ENCODE assay signal across 14 mouse cellular contexts in the genomic region with DNA sequence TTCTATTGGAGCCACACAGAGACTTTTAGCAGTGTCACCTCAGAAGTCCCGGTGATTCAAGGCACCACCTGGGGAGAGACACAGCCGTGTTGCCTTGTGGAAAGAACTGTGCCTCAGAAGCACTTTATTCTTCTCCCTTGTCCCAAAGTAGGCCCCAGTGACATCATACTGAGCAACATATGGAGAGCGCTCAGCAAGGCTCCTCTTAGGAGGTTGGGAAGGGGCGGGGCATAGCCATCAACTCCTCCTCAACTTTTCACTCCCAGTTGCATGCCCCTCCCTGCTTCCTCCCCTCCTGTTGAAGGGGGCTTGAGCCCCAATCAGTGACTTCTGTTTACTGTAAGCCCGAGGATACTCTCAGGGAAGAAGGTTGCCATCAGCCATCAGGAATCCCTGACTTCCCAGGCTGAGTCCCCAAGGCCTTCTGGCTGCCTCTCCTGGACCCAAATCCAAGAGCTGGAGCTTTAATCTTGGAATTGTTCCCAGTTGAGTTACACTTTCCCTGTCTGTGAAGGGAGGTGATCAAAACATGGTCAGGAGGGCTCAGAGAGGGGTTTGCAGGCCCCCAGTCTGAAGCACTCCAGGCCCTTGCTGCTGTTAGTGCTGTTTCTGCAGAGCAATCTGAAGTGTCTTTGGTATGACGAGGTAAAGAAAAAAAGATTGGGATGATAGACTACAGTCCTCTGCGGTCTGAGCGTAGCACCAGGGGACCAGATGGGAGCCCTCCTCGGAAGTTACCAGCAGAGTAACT. TPM values are rescaled to one million over a fixed set of nuclear protein-coding genes. Genes with fewer than 3 reads are reported as not detected.
DNase-seq lines count a peak whose midpoint lies in the region; ATAC-seq and TF ChIP-seq lines count a peak whose summit lies in the region.
"Had no signal": no experiment of that assay in that cellular context is flagged by ENCODE, and none has a peak within 500 bp of the region (broad histone marks: within the 10 kb centered on the region; RNA-seq: fewer than 3 reads in every experiment).

No protein-coding gene starts in this region.

- WGBS in heart, postnatal 0 days, result 29% methylated on average over 9 of the region's 9 CpGs
- WGBS in lung, embryonic 16.5 days, result 19% methylated on average over 9 of the region's 9 CpGs
- WGBS in lung, adult 2 months, result 39% methylated on average over 9 of the region's 9 CpGs
- 33% methylated on average over 9 of the region's 9 CpGs for WGBS in embryonic facial prominence, embryonic 14.5 days
- 26% methylated on average over 9 of the region's 9 CpGs for WGBS in intestine, embryonic 15.5 days

- DNase-seq in heart, postnatal 0 days (ENCODE audit: low spot score), result no peak
- DNase-seq in heart, postnatal 36 days, result no peak
- DNase-seq in lung, adult 2 months, result no peak
- DNase-seq in embryonic facial prominence, embryonic 14.5 days (ENCODE audit: low spot score), result peak; percentile 84
- no peak for DNase-seq in adrenal gland, postnatal 25 days
- DNase-seq: cerebellum, adult 8-10 months; kidney, postnatal 25 days; thymus, postnatal 14 days had no signal

- peaks cover 45% of the 10 kb centered on the region for H3K27me3 ChIP-seq in heart, postnatal 0 days (ENCODE audit: control insufficient read depth, insufficient read depth, low read length)
- peaks cover 36% of the 10 kb centered on the region for H3K27me3 ChIP-seq in lung, embryonic 16.5 days (ENCODE audit: control insufficient read depth, insufficient read depth, low read depth, low read length)
- peaks cover 41% of the 10 kb centered on the region for H3K27me3 ChIP-seq in embryonic facial prominence, embryonic 14.5 days (replicated peaks; ENCODE audit: control insufficient read depth, insufficient read depth, low read length)
- H3K27me3 ChIP-seq in intestine, embryonic 15.5 days (replicated peaks), result peaks cover 35% of the 10 kb centered on the region

- no peak overlapping the region for H3K9ac ChIP-seq in heart, postnatal 0 days (replicated peaks; ENCODE audit: low read depth, low read length)
- H3K9ac ChIP-seq in lung, embryonic 16.5 days (ENCODE audit: low read length), result no peak overlapping the region
- no peak overlapping the region for H3K9ac ChIP-seq in embryonic facial prominence, embryonic 14.5 days (ENCODE audit: low read depth, low read length)
- no peak overlapping the region for H3K9ac ChIP-seq in intestine, embryonic 15.5 days

- H3K27ac ChIP-seq in heart, postnatal 0 days (ENCODE audit: low read depth), result no peak overlapping the region
- H3K27ac ChIP-seq in lung, embryonic 16.5 days (ENCODE audit: low read length), result no peak overlapping the region; the same call in 1 of the 2 replicates
- H3K27ac ChIP-seq in embryonic facial prominence, embryonic 14.5 days (replicated peaks; ENCODE audit: low read depth, low read length), result 0 out of 2 replicates have a peak overlapping the region, but pooled peaks have one; percentile 15
- H3K27ac ChIP-seq in intestine, embryonic 15.5 days, result peak overlapping the region; percentile 82
- H3K27ac ChIP-seq: macrophage had no signal

- no peaks in the 10 kb centered on the region for H3K36me3 ChIP-seq in heart, postnatal 0 days (replicated peaks; ENCODE audit: control insufficient read depth, insufficient read depth, low read length)
- H3K36me3 ChIP-seq in lung, embryonic 16.5 days (ENCODE audit: control insufficient read depth, insufficient read depth, low read length), result no peaks in the 10 kb centered on the region
- H3K36me3 ChIP-seq in embryonic facial prominence, embryonic 14.5 days (ENCODE audit: control insufficient read depth, insufficient read depth, low read length), result no peaks in the 10 kb centered on the region
- H3K36me3 ChIP-seq in intestine, embryonic 15.5 days, result no peaks in the 10 kb centered on the region

- 0 out of 2 replicates have a peak, but pooled peaks have one; percentile 8 for ATAC-seq in heart, postnatal 0 days (ENCODE audit: insufficient read depth, low read depth)
- ATAC-seq in lung, embryonic 16.5 days (ENCODE audit: low read depth), result peak; percentile 57
- peak; percentile 82; the same call in 1 of the 2 replicates for ATAC-seq in embryonic facial prominence, embryonic 14.5 days (ENCODE audit: low read depth)
- ATAC-seq in intestine, embryonic 15.5 days, result peak; percentile 83
- no peak for ATAC-seq in cerebellum, adult (ENCODE audit: insufficient number of reproducible peaks, low FRiP score, low TSS enrichment)

- intact Hi-C loops in heart, postnatal 36 days (cut with DNase I), result no loop called here

- no peaks in the 10 kb centered on the region for H3K4me1 ChIP-seq in heart, postnatal 0 days (ENCODE audit: control insufficient read depth, insufficient read depth)
- peaks cover 11% of the 10 kb centered on the region for H3K4me1 ChIP-seq in lung, embryonic 16.5 days (replicated peaks; ENCODE audit: control insufficient read depth, insufficient read depth, low read length)
- no peaks in the 10 kb centered on the region for H3K4me1 ChIP-seq in lung, adult 2 months (ENCODE audit: control insufficient read depth, insufficient read depth, low read length)
- peaks cover 13% of the 10 kb centered on the region for H3K4me1 ChIP-seq in embryonic facial prominence, embryonic 14.5 days (ENCODE audit: control insufficient read depth, insufficient read depth, low read length)
- H3K4me1 ChIP-seq in intestine, embryonic 15.5 days (replicated peaks), result peaks cover 33% of the 10 kb centered on the region

- no peak overlapping the region for H3K4me3 ChIP-seq in heart, postnatal 0 days (ENCODE audit: low read depth, low read length)
- no peak overlapping the region for H3K4me3 ChIP-seq in lung, embryonic 16.5 days (ENCODE audit: low read length)
- no peak overlapping the region for H3K4me3 ChIP-seq in lung, adult 2 months (replicated peaks; ENCODE audit: extremely low read depth, low read depth, low read length)
- no peak overlapping the region for H3K4me3 ChIP-seq in embryonic facial prominence, embryonic 14.5 days (ENCODE audit: low read depth, low read length)
- peak overlapping the region; percentile 35 for H3K4me3 ChIP-seq in intestine, embryonic 15.5 days (replicated peaks)
- H3K4me3 ChIP-seq: erythroblast, embryonic 14.5 days had no signal

- H3K9me3 ChIP-seq in heart, postnatal 0 days (replicated peaks; ENCODE audit: control insufficient read depth, low read length), result no peaks in the 10 kb centered on the region
- H3K9me3 ChIP-seq in lung, embryonic 16.5 days (ENCODE audit: control insufficient read depth, low read length), result no peaks in the 10 kb centered on the region
- H3K9me3 ChIP-seq in embryonic facial prominence, embryonic 14.5 days (ENCODE audit: control insufficient read depth, low read length), result no peaks in the 10 kb centered on the region
- no peaks in the 10 kb centered on the region for H3K9me3 ChIP-seq in intestine, embryonic 15.5 days

- no peak overlapping the region for H3K4me2 ChIP-seq in heart, postnatal 0 days (ENCODE audit: low read depth, low read length)
- no peak overlapping the region for H3K4me2 ChIP-seq in lung, embryonic 16.5 days (ENCODE audit: low read depth, low read length)
- peak overlapping the region; percentile 74; the same call in 1 of the 2 replicates for H3K4me2 ChIP-seq in embryonic facial prominence, embryonic 14.5 days (ENCODE audit: low read depth, low read length)
- H3K4me2 ChIP-seq in intestine, embryonic 15.5 days (replicated peaks), result peak overlapping the region; percentile 61

- TF ChIP-seq EP300 in heart, postnatal 0 days (IDR thresholded peaks at IDR 0.05; ENCODE audit: low read depth), result no peak

- no peak for TF ChIP-seq POLR2A in lung, adult 2 months (IDR thresholded peaks at IDR 0.05; ENCODE audit: borderline replicate concordance, extremely low read depth, low read depth, low read length)

- TF ChIP-seq CTCF in heart, postnatal 0 days (IDR thresholded peaks at IDR 0.05; ENCODE audit: low read depth), result no peak
- no peak for TF ChIP-seq CTCF in lung, adult 2 months (IDR thresholded peaks at IDR 0.05; ENCODE audit: insufficient read depth, low read length)

RNA-seq across cellular contexts. Expression of gene Ntsr1, which starts 1.6 kb away (rescaled TPM):
- total RNA-seq in heart, postnatal 0 days (2014; rRNA removed; ENCODE audit: low replicate concordance), result 0.08 and 1.1 TPM in 2 replicates
- 0.40 and 0.75 TPM in 2 replicates for polyA plus RNA-seq in heart, postnatal 0 days (2015; fragmentation: Nextera tagmentation; extraction: Ambion mirVana)
- total RNA-seq in heart, postnatal 36 days (2021), result not detected
- 0.43 and 0.98 TPM in 2 replicates for polyA plus RNA-seq in lung, embryonic 16.5 days (2015; fragmentation: Nextera tagmentation; extraction: Ambion mirVana)
- not detected in 2 replicates for polyA plus RNA-seq in lung, adult 2 months (2012; rRNA removed)
- 0.70 and 1.00 TPM in 2 replicates for polyA plus RNA-seq in embryonic facial prominence, embryonic 14.5 days (2014; fragmentation: Nextera tagmentation; extraction: Ambion mirVana)
- 2.4 and 2.8 TPM in 2 replicates for polyA plus RNA-seq in intestine, embryonic 15.5 days (2015; fragmentation: Nextera tagmentation; extraction: Ambion mirVana)
- total RNA-seq in adrenal gland, postnatal 25 days (2021), result not detected in 2 replicates
- polyA plus RNA-seq: erythroblast, embryonic 14.5 days; limb, embryonic 11.5 days; macrophage had no signal

RNA-seq across cellular contexts. Expression of gene Slco4a1, which starts 45.3 kb away (rescaled TPM):
- 0.50 TPM in 1 of 2 replicates, not detected in the other for total RNA-seq in heart, postnatal 0 days (2014; rRNA removed; ENCODE audit: low replicate concordance)
- polyA plus RNA-seq in heart, postnatal 0 days (2015; fragmentation: Nextera tagmentation; extraction: Ambion mirVana), result not detected in 2 replicates
- total RNA-seq in heart, postnatal 36 days (2021), result under 1 TPM in 1 of 2 experiments, not detected in 1; 0.08 TPM
- 0.98 and 1.2 TPM in 2 replicates for polyA plus RNA-seq in lung, embryonic 16.5 days (2015; fragmentation: Nextera tagmentation; extraction: Ambion mirVana)
- polyA plus RNA-seq in lung, adult 2 months (2012; rRNA removed), result 4.9 and 6.2 TPM in 2 replicates
- 1.4 and 1.9 TPM in 2 replicates for polyA plus RNA-seq in embryonic facial prominence, embryonic 14.5 days (2014; fragmentation: Nextera tagmentation; extraction: Ambion mirVana)
- 2.3 and 2.8 TPM in 2 replicates for polyA plus RNA-seq in intestine, embryonic 15.5 days (2015; fragmentation: Nextera tagmentation; extraction: Ambion mirVana)
- 1.5 and 3.9 TPM in 2 replicates for total RNA-seq in adrenal gland, postnatal 25 days (2021)

Comparison
In these comparisons a context has a peak if more than half of its experiments do, and no peak if none do; other contexts are left out.
1. H3K27ac ChIP-seq: peak in embryonic facial prominence, embryonic 14.5 days (single experiment) and intestine, embryonic 15.5 days (single experiment); none in heart, postnatal 0 days (single experiment) and lung, embryonic 16.5 days (single experiment).
2. H3K4me2 ChIP-seq: peak in embryonic facial prominence, embryonic 14.5 days (single experiment) and intestine, embryonic 15.5 days (single experiment); none in heart, postnatal 0 days (single experiment) and lung, embryonic 16.5 days (single experiment).